Mouse (Mus musculus): Measurements from ENCODE around the gene Pcbp3. TPM values are rescaled to one million over a fixed set of nuclear protein-coding genes. Genes with fewer than 3 reads are reported as not detected.
A peak's percentile ranks its signal among the peaks of the same experiment; 100 is the strongest.

Gene Pcbp3
- polyA plus RNA-seq, 1 experiment from 2014 or later = 11.9 TPM

DNA sequence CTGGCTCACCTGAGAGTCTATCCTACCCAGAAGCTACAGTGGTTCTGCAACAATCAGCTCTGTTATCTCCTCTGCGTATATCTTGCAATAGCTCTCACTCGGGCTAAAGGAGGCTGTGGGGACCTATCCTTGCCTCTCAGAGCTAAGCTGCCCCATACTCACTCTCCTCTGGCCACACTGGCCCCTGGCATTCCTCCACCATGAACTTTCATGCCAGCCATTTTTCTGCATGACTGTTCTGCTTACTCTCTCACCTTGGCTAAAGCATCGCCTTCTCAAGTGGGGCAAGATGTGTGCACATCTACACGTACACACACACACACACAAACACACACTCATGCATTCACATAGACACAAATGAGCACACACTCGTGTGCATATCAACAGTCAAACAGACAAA lies 115.2 kb downstream of the Pcbp3 start:
- H3K27me3 ChIP-seq (ENCODE audit: control insufficient read depth, insufficient read depth, low read length) = no peaks in the 10 kb centered on the region
- no peaks in the 10 kb centered on the region for H3K9me3 ChIP-seq (replicated peaks; ENCODE audit: control insufficient read depth, low read length)
- WGBS = 77% methylated on average over 5 of the region's 5 CpGs
- H3K27ac ChIP-seq (ENCODE audit: low read length) = no peak overlapping the region
- H3K9ac ChIP-seq (ENCODE audit: low read length) = no peak overlapping the region
- H3K4me3 ChIP-seq (ENCODE audit: low read length) = no peak overlapping the region
- no peak for ATAC-seq (replicated peaks; ENCODE audit: extremely low read depth, insufficient read depth, low FRiP score)
- H3K4me2 ChIP-seq (ENCODE audit: low read depth, low read length) = no peak overlapping the region
- no peaks in the 10 kb centered on the region; the same call in 1 of the 2 replicates for H3K4me1 ChIP-seq (ENCODE audit: control insufficient read depth, insufficient read depth, low read length)
- H3K36me3 ChIP-seq (ENCODE audit: control insufficient read depth, insufficient read depth) = no peaks in the 10 kb centered on the region

DNA sequence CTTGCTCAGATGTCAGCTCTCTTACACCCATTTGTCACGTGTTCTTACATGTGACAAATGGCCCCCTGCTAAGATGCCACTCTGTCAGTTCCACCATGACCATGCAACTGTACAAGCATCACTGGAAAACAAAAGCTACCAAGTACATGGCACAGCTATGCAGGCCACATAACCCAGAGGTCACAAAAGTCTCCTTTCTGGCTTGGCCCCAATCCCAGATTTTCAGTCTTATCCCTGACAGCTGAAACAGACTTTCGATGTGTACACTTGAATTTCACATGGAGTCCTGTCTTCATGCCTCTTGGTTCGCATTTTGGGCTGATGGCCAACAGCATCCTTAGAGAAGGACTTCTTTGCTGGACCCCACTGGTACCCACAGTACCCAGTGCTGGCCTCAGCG lies 116.8 kb downstream of the Pcbp3 start:
- H3K4me2 ChIP-seq (ENCODE audit: low read depth, low read length) = no peak overlapping the region
- no peak overlapping the region for H3K27ac ChIP-seq (ENCODE audit: low read length)
- H3K4me3 ChIP-seq (ENCODE audit: low read length) = no peak overlapping the region
- no peaks in the 10 kb centered on the region for H3K36me3 ChIP-seq (ENCODE audit: control insufficient read depth, insufficient read depth)
- H3K4me1 ChIP-seq (ENCODE audit: control insufficient read depth, insufficient read depth, low read length) = no peaks in the 10 kb centered on the region; the same call in 1 of the 2 replicates
- H3K9ac ChIP-seq (ENCODE audit: low read length) = no peak overlapping the region
- H3K9me3 ChIP-seq (replicated peaks; ENCODE audit: control insufficient read depth, low read length) = no peaks in the 10 kb centered on the region
- no peak; the same call in 1 of the 2 replicates for ATAC-seq (replicated peaks; ENCODE audit: extremely low read depth, insufficient read depth, low FRiP score)
- no peaks in the 10 kb centered on the region for H3K27me3 ChIP-seq (ENCODE audit: control insufficient read depth, insufficient read depth, low read length)
- WGBS = 51% methylated on average over 4 of the region's 4 CpGs

DNA sequence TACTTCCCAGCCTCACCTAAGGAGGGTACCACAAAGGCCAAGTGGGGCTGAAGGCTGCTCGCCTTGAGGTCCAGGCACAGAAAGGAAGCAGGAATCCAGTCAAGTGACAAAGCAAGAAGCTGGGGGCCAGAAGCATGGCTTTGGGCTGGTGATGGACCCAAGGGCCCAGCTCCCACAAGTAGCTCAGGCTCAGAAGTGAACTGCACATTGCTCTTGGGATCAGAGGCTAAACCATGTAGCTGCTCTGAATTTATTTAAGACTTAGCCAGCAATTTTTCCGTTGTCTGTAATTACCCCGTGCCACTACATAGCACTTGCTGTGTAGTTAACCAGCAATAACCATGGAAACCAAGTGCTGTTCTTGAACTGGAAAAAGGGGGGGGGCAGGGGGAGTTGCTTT lies 117.3 kb downstream of the Pcbp3 start:
- Histone ChIP-seq H3K4me2 (ENCODE audit: low read depth, low read length) (no peak overlapping the region), H3K27me3 (ENCODE audit: control insufficient read depth, insufficient read depth, low read length) (no peaks in the 10 kb centered on the region), H3K27ac (ENCODE audit: low read length) (no peak overlapping the region), H3K4me1 (ENCODE audit: control insufficient read depth, insufficient read depth, low read length) (no peaks in the 10 kb centered on the region; the same call in 1 of the 2 replicates), H3K4me3 (ENCODE audit: low read length) (no peak overlapping the region), H3K9me3 (replicated peaks; ENCODE audit: control insufficient read depth, low read length) (no peaks in the 10 kb centered on the region), H3K9ac (ENCODE audit: low read length) (no peak overlapping the region), H3K36me3 (ENCODE audit: control insufficient read depth, insufficient read depth) (no peaks in the 10 kb centered on the region)
- ATAC-seq (replicated peaks; ENCODE audit: extremely low read depth, insufficient read depth, low FRiP score) = no peak
- WGBS = 81% methylated on average over 3 of the region's 3 CpGs

DNA sequence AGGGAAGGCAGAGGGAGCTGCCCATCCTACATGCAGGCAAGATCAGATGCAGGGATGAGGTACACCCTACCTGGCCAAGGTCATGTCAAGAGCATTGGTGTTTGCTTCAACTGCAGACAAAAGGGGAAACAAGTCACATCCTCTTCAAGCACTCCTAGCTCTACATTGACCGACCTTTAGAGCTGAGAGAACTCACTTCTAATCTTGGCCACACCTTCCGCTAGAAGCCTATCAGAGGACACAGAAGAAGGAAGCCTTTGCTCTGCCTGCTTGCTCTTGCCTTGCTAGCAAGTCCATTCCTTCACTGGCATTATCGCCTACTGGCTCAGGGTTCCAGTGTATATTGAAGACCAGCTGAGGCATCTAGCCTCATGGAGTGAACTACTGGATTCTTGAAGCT lies 119.6 kb downstream of the Pcbp3 start:
- Histone ChIP-seq H3K4me3 (ENCODE audit: low read length) (no peak overlapping the region), H3K27me3 (ENCODE audit: control insufficient read depth, insufficient read depth, low read length) (no peaks in the 10 kb centered on the region), H3K27ac (ENCODE audit: low read length) (no peak overlapping the region), H3K9ac (ENCODE audit: low read length) (no peak overlapping the region), H3K9me3 (replicated peaks; ENCODE audit: control insufficient read depth, low read length) (no peaks in the 10 kb centered on the region), H3K36me3 (ENCODE audit: control insufficient read depth, insufficient read depth) (no peaks in the 10 kb centered on the region), H3K4me1 (ENCODE audit: control insufficient read depth, insufficient read depth, low read length) (no peaks in the 10 kb centered on the region; the same call in 1 of the 2 replicates), H3K4me2 (ENCODE audit: low read depth, low read length) (no peak overlapping the region)
- 81% methylated on average over 3 of the region's 3 CpGs for WGBS
- no peak for ATAC-seq (replicated peaks; ENCODE audit: extremely low read depth, insufficient read depth, low FRiP score)

DNA sequence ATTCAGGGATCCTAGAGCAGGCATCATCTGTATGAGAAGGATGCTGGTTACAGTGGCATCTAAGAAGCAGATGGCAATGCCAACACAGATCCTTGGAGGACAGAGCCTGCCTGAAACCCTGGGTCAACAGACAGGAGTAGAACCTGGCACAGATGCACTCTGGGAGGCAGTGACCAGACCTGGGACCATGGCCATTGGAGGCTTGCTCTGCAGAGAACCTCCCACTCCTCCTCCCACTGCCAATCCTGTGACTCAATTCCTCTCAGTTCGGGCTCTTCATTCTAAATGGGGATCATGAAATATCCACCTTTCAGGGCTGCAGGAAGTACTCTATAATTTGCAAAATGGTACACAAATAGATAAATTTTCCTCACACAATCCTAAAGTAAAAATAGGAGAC lies 120.5 kb downstream of the Pcbp3 start:
- 69% methylated on average over 1 of the region's 1 CpGs for WGBS
- no peak overlapping the region for H3K27ac ChIP-seq (ENCODE audit: low read length)
- no peak for ATAC-seq (replicated peaks; ENCODE audit: extremely low read depth, insufficient read depth, low FRiP score)

DNA sequence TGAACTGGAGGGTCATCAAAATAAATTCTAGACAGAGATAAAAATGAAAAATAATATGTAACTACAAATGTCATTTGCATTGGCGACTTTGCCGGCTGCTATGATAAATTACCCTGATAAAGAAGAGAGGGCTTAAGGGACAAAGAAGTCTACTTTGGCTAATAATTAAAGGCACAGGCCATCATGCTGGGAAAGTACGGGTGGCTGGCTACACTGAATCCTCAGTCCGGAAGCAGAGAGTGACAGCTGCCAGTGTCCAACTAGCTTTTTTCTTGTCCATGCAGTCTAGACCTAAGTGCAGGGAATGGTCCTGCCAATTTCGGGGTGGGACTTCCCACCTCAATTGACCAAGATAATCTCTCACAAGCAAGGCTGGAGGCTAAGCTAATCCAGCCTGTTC lies 121.1 kb downstream of the Pcbp3 start:
- WGBS = 77% methylated on average over 5 of the region's 5 CpGs
- Histone ChIP-seq H3K4me1 (ENCODE audit: control insufficient read depth, insufficient read depth, low read length) (no peaks in the 10 kb centered on the region; the same call in 1 of the 2 replicates), H3K27me3 (ENCODE audit: control insufficient read depth, insufficient read depth, low read length) (no peaks in the 10 kb centered on the region), H3K9ac (ENCODE audit: low read length) (no peak overlapping the region), H3K27ac (ENCODE audit: low read length) (no peak overlapping the region), H3K4me2 (ENCODE audit: low read depth, low read length) (no peak overlapping the region), H3K4me3 (ENCODE audit: low read length) (no peak overlapping the region), H3K36me3 (ENCODE audit: control insufficient read depth, insufficient read depth) (no peaks in the 10 kb centered on the region), H3K9me3 (replicated peaks; ENCODE audit: control insufficient read depth, low read length) (no peaks in the 10 kb centered on the region)
- no peak for ATAC-seq (replicated peaks; ENCODE audit: extremely low read depth, insufficient read depth, low FRiP score)

More for the DNA sequence above, 120.5 kb downstream of the Pcbp3 start:
- Histone ChIP-seq H3K4me1 (ENCODE audit: control insufficient read depth, insufficient read depth, low read length) (no peaks in the 10 kb centered on the region; the same call in 1 of the 2 replicates), H3K9me3 (replicated peaks; ENCODE audit: control insufficient read depth, low read length) (no peaks in the 10 kb centered on the region), H3K4me3 (ENCODE audit: low read length) (no peak overlapping the region), H3K36me3 (ENCODE audit: control insufficient read depth, insufficient read depth) (no peaks in the 10 kb centered on the region), H3K9ac (ENCODE audit: low read length) (no peak overlapping the region), H3K27me3 (ENCODE audit: control insufficient read depth, insufficient read depth, low read length) (no peaks in the 10 kb centered on the region), H3K4me2 (ENCODE audit: low read depth, low read length) (no peak overlapping the region)

DNA sequence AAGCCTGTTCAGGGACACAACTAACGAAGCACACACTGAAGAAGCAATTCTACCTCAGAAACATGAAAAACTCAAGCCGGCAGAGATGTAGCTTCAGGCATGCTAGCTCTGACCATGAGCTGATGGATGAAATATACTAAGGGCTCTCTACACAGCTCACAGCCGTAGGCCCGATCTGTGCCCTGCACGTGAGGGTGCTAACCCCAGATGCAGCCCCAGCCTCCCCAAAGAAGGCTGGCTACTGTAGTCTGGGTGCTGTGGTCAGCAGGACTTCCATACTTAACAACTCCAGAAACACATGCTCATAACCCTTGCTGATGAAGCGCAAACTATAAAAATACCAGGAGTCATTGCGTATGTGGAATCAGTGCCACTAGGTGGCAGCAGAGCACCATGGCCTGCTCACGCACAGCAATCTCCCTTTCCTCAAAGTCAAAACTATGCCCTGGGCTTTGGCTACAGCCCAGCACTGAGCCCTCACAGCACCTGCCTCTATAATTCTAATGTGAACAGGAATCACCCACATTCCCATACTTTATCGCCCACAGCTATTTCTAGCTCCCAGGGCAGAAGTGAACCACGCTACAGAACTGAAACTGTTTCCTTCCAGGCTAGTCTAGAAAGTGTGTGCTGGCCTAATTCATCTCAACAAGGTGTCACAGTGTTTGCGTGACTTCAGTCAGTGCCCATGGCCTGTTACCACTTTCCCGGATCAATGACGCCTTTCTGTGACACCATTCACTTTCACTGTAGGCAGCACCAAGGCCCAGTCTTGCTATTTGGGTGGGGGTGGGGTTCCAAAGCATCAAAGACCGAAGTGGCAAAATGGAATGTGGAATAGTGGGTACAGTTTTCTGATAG lies 126.0 kb downstream of the Pcbp3 start:
- no peak overlapping the region for H3K4me3 ChIP-seq (ENCODE audit: low read length)
- no peak overlapping the region for H3K4me2 ChIP-seq (ENCODE audit: low read depth, low read length)
- H3K9ac ChIP-seq (ENCODE audit: low read length) = no peak overlapping the region
- no peak overlapping the region for H3K27ac ChIP-seq (ENCODE audit: low read length)
- 49% methylated on average over 14 of the region's 14 CpGs for WGBS
- no peaks in the 10 kb centered on the region for H3K4me1 ChIP-seq (ENCODE audit: control insufficient read depth, insufficient read depth, low read length)
- ATAC-seq (replicated peaks; ENCODE audit: extremely low read depth, insufficient read depth, low FRiP score) = peak; percentile 83; the same call in 1 of the 2 replicates
- no peaks in the 10 kb centered on the region for H3K9me3 ChIP-seq (replicated peaks; ENCODE audit: control insufficient read depth, low read length)
- no peaks in the 10 kb centered on the region for H3K36me3 ChIP-seq (ENCODE audit: control insufficient read depth, insufficient read depth)
- no peaks in the 10 kb centered on the region for H3K27me3 ChIP-seq (ENCODE audit: control insufficient read depth, insufficient read depth, low read length)

DNA sequence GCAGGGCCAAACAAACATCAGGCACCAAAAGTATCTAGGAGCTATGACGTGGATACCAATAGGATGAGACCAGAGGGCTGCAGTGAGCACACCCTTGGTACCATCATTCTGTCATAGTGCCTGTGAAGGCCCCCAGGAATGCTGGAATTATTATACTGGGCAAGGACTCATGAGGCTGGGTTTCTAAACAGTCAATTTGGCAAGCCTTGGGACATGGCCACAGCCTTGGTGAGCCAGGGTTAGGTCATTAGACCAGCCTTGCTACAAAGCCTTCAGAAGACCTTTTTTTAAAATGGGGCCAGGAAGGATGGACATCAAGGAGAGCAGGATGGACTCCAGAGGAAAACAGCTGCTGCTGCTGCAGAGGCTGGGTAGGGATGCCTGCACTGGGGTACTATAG lies 128.8 kb downstream of the Pcbp3 start:
- Histone ChIP-seq H3K36me3 (ENCODE audit: control insufficient read depth, insufficient read depth) (no peaks in the 10 kb centered on the region), H3K4me1 (ENCODE audit: control insufficient read depth, insufficient read depth, low read length) (no peaks in the 10 kb centered on the region), H3K27ac (ENCODE audit: low read length) (no peak overlapping the region), H3K27me3 (ENCODE audit: control insufficient read depth, insufficient read depth, low read length) (no peaks in the 10 kb centered on the region), H3K9me3 (replicated peaks; ENCODE audit: control insufficient read depth, low read length) (peaks cover 5% of the 10 kb centered on the region), H3K9ac (ENCODE audit: low read length) (no peak overlapping the region), H3K4me2 (ENCODE audit: low read depth, low read length) (no peak overlapping the region), H3K4me3 (ENCODE audit: low read length) (no peak overlapping the region)
- 42% methylated on average over 1 of the region's 1 CpGs for WGBS
- no peak for ATAC-seq (replicated peaks; ENCODE audit: extremely low read depth, insufficient read depth, low FRiP score)

DNA sequence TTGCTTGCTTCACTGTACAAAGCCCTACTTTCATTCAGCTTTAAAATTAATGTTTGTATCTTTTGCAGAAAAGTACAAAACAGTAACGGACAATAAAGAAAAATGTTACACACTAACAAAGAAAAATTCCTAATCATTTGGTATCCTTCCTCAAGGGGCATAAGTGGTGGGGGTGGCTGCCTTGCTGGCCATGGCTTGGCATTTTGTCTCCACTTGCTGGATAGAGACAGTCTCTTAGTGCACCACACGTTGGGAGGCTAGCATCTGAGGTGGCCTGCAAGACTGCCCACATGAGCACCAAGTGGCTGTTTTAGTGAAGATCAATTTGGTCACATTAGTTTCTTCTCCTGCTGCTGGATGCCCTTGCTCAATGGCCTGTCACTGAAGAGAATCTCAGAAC lies 129.8 kb downstream of the Pcbp3 start:
- no peaks in the 10 kb centered on the region for H3K36me3 ChIP-seq (ENCODE audit: control insufficient read depth, insufficient read depth)
- no peak overlapping the region for H3K9ac ChIP-seq (ENCODE audit: low read length)
- peaks cover 5% of the 10 kb centered on the region for H3K9me3 ChIP-seq (replicated peaks; ENCODE audit: control insufficient read depth, low read length)
- no peaks in the 10 kb centered on the region for H3K27me3 ChIP-seq (ENCODE audit: control insufficient read depth, insufficient read depth, low read length)
- H3K4me2 ChIP-seq (ENCODE audit: low read depth, low read length) = no peak overlapping the region
- ATAC-seq (replicated peaks; ENCODE audit: extremely low read depth, insufficient read depth, low FRiP score) = no peak
- no peak overlapping the region for H3K4me3 ChIP-seq (ENCODE audit: low read length)
- H3K27ac ChIP-seq (ENCODE audit: low read length) = no peak overlapping the region
- WGBS = 75% methylated on average over 2 of the region's 2 CpGs
- no peaks in the 10 kb centered on the region for H3K4me1 ChIP-seq (ENCODE audit: control insufficient read depth, insufficient read depth, low read length)
